Mouse (Mus musculus): Measurements from ENCODE around the gene Gm11032.
"Not testable (repeated sequence)": the region's sequence is repeated elsewhere in the genome, so short reads cannot be mapped to it uniquely, and the experiment has no call there.

Gm11032 gene

DNA sequence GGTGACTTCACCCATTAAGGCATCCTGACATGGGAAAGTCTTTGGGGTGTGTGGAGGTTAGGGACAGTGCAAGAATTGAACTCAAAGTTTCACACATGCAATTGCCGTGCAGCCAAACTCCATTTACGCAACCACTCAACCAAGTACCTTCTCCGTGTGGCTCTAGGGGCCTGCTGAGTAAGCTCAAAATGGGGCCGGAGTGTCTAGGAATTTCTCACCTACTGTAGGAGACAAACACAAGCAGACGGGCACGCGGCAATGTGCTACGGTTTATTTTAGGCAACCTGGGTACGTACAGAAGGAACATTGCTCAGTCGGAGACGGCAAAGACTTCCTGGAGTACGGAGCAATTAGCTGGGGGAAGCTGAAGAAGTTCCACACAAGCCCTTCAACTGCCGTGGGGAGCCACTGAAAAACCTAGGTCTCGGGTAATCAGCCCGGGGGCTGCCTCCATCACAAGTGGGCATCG, at the start of gene Gm11032:
Gene Gm11032 (plus strand): TSS at position 51 of the 469 bp plus-strand sequence.
- DNase-seq (ENCODE audit: inconsistent ontology term) = no peak

DNA sequence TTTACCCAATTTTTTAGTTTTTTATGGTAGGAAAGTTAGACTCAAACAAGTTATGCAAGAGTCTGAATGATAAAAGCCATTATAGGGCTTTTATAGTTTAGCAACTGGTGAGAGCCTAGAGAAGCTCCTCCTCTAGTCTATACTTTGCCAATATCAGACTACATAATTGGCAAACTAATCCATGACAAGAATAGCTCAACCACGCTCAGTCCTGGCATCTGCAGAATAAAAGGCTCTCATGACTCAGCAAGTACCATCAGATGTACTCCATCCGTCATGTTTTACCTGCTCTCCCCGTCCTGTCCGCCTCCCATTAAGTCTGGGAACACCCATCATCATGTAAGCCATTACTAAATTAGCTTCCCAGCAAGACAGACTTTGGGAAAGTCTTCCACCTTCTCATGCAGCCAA, 48.4 kb upstream of the Gm11032 start:
- DNase-seq (ENCODE audit: inconsistent ontology term) = no peak

DNA sequence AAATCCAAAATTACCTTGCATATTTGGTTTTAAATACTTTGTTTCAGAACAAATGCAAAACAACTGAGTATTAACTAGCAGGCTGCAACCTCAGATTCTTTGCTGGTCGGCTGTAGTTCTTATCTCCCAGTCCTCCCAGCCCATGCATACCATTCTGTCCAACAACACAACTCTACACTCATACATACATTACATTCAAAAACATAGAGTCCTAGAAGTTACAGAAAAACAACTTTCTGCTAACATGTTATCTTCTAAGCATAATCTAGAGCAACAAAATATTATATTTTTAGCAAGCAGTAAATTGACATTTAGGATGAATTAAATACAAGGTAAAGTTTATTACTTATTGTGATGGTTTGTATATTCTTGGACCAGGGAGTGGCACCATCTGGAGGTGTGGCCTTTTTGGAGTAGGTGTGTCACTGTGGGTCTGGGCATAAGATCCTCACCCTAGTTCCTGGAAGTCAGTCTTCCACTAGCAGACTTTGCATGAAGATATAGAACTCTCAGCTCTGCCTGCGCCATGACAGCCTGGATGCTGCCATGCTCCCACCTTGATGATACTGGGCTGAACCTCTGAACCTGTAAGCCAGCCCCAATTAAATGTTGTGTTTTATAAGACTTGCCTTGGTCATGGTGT, 43.7 kb upstream of the Gm11032 start:
- DNase-seq (ENCODE audit: inconsistent ontology term) = not testable (repeated sequence)

DNA sequence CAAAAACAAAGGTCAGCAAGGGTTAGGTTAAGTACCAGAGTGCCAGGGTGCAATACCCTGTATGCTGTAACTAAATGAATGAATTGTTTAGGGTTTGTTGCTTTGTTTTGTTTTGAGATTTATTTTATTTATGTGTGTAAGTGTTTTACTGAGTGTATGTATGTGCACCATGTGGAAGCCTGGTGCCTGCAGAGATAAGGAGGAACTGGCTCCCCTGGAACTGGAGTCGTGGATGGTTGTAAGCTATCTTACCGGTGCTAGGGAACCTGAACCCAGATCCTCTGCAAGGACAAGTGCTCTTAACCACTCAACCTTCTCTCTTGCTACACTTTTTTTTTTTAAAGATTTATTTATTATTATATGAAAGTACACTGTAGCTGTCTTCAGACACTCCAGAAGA, 42.8 kb upstream of the Gm11032 start:
- no peak for DNase-seq (ENCODE audit: inconsistent ontology term)

DNA sequence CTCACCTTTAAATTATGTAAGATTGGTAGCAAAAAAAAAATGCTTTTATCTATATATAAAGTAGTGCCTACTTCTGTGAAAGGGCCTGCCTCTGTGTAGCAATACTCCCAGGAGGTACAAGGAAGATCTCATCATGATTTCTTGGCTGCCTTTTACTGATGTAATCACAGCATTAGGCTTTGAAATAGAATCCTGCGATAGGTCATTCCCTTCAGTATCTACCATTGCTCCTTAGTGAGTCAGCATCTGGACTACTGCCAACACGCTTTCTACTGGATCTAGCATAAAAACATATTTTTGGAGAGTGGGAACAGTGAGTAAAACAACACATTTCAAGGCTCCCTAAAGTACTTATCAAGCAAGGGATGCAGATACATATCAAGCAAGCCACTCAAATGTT, 41.2 kb upstream of the Gm11032 start:
- peak; percentile 74 for DNase-seq (ENCODE audit: inconsistent ontology term)

DNA sequence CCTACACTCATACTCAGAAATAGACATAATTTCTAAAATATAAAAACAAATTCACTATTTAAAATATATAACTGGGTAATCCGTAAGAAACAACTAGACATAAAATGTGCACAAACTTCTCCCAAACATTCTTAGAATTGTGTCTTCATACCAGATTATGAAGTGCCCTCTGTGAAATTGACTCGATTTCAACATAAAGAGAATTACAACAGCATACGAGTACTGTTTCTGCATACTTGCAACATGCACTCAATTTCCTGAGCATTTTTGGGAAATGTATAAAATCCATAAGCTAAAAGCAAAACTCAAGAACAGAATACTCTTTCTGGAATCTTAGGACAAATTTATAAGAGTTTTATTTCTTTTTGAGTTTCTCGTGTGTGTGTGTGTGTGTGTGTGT, 28.1 kb upstream of the Gm11032 start:
- no peak for DNase-seq (ENCODE audit: inconsistent ontology term)

DNA sequence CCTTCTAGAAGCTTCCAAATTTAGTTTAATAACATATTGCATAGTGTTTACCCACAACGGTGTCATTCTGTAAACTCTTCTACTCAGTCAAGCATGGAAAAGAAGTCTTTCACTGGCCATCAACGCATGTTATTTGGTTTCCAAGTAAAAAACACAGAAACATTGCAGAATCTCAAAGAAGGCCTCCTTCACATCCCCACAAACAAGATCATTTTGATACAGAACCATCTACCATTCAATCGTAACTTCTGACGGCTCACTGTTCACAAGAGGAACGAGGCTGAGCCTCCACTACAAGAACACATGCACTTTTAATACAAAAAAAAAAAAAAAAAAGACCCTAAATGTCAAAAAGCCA, 26.4 kb upstream of the Gm11032 start:
- DNase-seq (ENCODE audit: inconsistent ontology term) = no peak

DNA sequence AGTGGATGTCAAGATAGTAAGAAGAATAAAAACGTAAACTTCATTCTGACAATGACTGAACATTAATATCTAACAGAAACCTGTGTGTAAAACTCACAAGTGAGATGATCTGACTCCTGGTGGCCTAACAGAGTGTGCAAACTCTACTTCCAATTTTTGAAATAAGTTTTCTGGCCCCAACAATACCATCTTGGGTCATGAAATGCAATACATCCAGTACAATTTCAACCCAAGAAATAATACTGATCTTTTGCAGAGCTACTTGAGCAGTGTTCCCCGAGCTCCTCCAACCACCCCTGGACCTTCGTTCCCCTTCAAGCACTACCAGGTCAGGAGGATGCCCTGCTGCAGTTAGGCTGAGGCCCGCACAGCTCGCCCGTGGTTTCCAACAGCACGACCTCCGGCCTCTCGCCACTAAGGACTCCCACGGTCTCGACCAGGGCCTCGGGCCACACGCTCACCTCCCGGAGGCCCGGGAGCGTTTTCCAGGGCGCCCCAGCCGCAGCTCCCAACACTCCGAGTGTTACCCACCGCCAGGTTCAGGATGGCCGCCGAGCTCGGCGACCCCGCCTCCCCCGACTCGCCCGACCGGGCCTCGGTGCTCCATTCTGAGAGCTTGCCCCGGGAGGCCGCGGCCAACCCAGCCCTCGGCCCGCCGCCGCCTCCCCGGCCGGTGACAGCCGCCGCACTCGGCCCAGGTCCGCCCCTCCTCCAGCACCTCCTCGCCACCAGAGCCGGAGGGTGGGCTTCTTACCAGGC, 25.8 kb upstream of the Gm11032 start:
- no peak for DNase-seq (ENCODE audit: inconsistent ontology term)

DNA sequence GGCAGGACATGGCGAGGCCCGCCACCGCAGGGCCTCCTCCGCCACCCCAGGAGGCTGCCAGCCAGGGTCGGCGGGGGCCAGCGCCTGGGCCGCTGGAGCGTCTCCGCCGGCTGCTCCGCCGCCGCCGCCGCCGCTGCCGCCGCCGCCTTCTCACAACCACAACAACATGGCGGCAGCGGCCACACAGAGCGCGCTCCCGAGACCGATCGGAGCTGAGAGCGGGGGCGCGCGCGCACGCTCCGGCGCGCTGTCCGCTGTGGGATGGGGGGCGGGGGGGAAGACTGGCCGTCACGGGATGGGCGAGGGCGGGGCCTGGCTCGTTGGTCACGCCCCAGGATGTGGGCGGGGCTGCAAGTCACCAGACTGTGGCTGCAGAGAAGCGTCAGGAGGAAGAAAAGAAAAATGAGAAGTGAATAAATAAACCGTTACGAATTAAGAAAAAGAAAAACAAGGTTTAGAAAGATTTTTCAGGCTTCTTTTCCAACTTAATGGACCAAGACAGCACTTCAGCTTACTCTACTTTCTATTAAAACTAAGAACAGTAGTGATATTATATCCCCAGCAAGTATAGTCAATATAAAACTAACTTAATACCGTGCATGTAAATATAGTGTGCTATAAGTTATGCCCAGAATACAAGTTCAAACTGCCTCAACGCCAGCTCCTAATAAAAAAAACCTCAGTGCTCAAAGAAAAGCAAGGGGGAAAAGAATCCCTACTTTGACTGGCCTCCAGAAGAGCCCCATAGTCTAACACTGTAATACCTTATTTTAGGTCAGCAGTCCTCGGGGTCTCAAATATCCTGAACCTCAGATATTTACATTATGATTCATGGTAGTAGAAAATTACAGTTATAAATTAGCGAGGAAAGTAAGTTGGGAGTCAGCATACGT, 25.0 kb upstream of the Gm11032 start, which contains the start of gene Mtmr3:
Gene Mtmr3 (minus strand): TSS at position 256 of the 893 bp plus-strand sequence.
- peak; percentile 97 for DNase-seq (ENCODE audit: inconsistent ontology term)

DNA sequence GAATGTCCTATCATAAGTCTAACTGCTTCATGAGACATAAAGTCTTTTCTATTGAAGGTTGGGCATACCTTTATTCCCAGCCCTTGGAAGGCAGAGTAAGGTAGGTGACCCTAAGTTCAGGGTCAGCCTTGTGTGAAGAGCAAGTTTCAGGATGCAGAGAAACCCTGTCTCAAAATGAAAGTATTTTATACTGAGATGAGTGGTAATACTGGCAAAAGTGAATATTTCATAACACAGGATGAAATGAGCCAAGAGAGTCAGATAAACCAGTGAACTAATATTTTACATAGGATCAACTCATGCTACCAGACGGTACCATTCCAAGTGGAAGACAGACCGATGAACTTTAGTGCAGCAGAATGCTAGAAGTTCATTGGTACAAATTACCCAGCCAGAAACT, 21.5 kb upstream of the Gm11032 start:
- DNase-seq (ENCODE audit: inconsistent ontology term) = no peak

DNA sequence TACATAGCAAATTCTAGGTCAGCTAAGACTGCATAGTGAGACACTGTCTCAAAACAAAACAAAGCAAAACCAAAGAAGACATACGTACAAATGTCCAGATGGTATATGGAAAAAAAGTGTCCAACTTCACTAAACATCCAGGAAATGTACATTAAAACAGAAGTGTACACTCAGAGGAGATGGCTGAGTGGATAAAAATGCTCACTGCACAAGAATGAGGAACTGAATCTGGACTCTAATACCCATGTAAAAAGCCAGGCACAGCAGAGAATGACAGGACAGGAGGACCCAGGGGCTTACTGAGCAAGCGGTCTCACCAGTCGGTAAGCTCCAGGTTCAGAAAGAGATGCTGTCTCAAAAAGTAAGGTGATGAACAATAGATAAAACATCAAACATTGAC, 20.0 kb upstream of the Gm11032 start:
- DNase-seq (ENCODE audit: inconsistent ontology term) = no peak

DNA sequence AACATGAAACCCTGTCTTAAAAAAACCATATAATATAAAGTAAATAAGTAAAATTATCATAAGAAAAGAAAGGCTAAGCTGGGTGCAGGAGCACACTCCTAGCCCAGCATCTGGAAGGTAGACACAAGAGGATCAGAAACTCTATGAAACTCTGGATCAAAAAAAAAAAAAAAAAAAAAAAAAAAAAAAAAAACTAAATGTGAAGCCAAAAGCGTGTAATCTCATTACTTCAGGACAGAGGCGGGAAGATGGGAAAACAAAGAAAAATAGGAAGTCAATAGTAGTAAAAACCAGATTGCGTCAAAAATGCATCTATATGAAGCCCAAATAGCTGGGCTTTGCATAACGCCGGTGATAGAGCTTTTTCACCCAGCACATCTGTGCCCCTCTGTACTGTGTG, 18.0 kb upstream of the Gm11032 start:
- no peak for DNase-seq (ENCODE audit: inconsistent ontology term)

DNA sequence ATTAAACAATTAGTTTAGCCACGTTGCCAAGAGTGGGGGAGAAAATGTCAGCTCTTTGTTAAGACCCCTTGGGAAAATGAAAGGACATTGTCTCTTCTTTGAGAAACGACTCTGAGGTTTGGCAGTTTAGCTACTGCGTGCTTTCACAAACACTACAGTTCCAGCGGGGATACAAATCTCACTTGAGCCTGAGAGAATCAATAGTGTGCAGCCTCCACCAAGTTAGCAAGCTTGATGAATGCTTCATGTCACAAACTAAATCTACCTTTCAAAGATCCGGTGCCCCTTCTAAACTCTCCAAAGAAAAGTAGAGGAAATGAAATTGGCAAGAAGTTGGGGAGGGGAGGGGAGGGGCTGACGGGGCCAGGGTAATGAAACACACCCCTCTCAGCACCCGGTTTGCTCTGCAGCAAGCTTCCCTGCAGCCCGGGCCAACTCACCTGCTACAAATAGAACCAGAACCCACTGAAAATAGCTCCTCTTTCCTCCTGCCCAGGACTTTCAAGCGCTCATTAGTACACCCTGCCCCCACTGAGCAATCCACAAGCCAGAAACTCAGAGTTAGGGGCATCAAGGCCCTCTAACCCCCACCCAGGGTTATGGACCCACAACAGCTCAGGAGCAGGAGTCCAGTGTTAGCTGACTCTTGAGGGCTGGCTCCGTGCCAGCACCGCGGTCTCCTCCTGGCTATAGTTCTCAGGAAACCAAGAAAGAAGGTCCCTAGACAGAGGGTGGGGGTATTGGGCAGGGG, 17.0 kb upstream of the Gm11032 start:
- DNase-seq (ENCODE audit: inconsistent ontology term) = no peak

DNA sequence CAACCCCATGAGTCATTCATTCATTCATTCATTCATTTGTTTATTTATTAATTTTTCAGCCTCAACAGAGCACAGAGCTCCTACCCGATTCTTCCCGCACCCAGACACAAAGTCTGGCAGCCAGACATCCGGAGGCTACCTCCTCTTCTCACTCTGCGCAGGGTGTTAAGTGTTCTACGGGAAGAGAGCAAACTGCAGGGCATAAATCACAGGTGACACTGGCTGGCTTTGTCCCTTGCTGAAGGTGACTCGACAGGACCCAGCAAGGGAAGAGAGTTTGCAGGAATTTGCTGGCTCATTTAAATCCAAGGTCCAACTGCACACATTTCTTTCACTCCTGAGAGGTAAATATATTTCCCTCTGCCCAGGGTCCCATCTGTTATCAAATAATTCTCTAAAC, 15.4 kb upstream of the Gm11032 start:
- DNase-seq (ENCODE audit: inconsistent ontology term) = no peak

DNA sequence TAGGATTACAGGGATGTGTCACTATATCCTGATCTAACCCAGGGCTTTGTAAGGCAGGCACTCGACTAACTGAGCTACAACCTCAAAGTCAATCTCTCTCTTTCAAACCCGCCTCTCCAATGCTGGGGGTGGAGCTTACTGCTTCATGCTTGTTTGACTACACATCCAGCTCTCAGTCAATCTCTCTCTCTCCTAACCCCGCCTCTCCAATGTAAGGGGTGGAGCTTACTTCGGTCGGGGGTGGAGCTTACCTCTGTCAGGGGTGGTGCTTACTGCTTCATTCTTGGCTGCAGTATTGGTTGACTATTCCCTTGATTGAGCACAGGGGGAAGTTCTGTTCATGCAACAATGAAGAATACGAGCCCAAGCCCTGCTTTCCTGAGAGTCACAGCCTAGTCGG, 14.5 kb upstream of the Gm11032 start:
- peak; percentile 52 for DNase-seq (ENCODE audit: inconsistent ontology term)

DNA sequence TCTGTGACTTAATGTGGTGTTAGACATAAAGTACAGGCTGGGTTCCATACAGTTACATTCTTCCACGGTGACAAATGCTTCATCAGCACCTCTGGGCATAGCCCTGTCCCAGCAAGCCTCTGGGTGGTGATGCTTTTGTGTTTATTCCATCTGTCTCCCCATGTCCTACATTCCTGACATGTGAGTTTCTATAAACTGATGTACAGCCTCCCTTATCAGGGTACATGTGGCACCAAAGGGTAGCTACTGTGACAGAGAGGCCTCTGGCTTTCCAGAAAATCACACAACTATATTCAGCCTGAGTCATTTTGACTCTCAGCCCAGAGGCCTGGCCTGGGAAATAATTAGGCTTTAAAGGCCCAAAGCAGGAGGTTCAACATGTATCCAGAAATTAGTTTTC, 13.3 kb upstream of the Gm11032 start:
- peak; percentile 78 for DNase-seq (ENCODE audit: inconsistent ontology term)

DNA sequence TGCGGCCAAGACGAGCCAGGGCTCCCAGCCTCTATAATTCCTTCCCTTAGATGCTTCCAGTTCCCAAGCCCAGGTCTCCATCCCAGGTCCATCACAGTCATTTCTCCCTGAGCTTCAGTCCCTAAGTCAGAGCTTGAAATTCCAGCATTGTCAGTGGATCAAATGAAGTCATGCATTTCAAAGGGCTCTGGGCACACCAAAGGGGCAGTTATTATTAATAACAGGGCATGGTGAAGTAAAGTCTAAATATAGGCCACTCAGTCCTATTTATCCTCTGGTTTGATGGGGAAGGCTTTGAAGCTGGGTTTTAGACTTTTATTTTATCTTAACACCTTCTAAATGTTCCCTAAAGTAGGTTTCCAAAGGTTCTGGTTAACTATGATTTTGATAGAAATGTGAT, 8.0 kb upstream of the Gm11032 start:
- DNase-seq (ENCODE audit: inconsistent ontology term) = no peak

DNA sequence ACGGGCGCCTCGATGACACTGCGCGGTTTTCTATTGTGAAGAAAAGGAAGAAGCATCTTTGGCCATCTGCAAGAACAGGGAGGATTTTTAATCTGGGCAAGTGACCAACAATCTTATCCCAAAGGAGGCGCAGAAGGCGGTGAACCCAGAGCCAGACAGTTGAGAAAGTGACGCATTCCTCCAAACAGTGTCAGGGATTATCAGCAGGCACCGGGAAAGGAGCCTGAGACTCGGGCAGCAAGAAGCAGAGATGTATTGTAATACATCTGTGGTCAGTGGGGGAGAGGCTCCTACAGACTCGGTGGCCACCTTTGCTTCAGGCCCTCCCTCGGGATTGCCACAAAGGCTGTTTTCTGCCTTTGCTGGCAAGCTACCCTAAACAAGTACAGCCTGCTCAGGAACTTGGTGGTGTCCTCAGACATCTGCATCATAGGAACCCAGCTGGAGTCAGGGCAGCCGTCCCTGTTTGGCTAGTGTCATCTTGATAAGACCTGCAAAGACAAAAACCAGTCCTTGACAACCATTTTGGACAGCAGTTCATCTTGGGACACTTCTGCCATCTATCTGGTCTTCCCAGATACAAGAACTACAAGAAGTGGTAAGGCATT, 738 bp downstream of the Gm11032 start:
- DNase-seq (ENCODE audit: inconsistent ontology term) = no peak

DNA sequence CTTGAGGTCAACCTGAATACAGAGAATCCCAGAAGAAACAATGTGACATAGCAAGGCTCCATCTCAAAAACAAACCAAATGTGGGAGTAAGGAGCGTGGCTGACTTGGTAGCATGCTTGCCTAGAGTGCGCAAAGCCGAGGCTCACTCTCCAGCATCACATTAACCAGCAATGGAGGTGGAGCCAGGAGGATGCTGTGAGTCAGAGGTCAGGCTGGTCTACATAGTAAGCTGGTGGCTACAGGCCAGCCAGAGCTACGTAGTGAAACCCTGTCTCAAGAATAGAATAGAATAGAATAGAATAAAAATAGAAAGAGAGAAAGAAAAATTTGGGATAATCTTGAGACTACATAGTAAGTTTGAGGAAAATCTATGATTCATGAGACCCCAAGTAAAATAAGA, 2.0 kb downstream of the Gm11032 start:
- DNase-seq (ENCODE audit: inconsistent ontology term) = no peak

DNA sequence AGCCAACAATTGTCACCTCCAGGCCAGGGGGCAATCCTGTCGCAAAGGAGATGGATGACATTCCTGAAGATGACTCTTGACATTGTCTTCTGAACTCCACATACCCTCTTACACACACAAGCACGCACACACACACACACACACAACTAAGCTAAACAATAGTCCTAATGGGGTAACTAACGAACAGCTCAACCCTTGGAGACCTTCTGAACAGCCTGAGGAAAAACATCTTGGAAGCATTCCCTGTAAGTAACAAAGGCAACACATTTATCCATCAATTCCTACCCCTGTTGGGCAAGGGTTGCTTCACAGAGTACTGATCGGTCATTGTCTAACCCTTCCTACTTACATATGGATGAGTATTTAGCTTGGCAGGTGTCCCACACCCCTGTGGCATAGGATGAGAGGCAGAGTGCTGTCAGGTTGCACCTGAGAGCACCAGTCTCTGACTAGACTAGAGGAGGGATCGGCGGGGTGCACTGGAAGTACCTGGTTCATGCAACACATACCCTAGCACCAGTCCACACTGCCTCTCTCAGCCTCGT, 2.6 kb downstream of the Gm11032 start:
- no peak for DNase-seq (ENCODE audit: inconsistent ontology term)

DNA sequence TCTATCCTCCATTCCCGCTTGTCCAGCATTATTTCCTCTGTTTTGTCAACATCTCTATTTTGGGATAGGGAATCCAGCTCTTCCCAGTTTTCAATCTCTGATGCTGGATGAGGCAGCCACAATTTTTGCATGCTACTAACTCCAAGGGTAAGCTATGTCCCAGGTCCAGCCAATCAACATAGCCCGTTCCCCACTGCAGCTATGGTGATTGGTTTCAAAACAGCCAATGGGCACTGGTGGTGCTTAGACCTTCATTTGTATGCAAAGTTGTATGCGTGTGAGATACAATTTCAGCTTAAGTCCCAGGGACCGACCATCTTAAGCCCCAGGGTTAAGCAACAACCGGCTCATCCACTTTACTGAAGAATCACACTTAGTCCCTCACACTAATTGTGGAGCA, 3.1 kb downstream of the Gm11032 start:
- DNase-seq (ENCODE audit: inconsistent ontology term) = no peak

Data from Muller cell, postnatal 12 days (primary cell).